Mouse (Mus musculus): ENCODE measurements around the gene Pnldc1.

GRCm38 (mm10) chr17:12937412-12937970 is 27.5 kb upstream of the Pnldc1 start:
- TF ChIP-seq ZNF384 (IDR thresholded peaks at IDR 0.05; ENCODE audit: low read depth, low read length) = no peak
- no peak for TF ChIP-seq ZC3H11A (IDR thresholded peaks at IDR 0.05; ENCODE audit: borderline replicate concordance, low read depth, low read length)
- TF ChIP-seq CHD2 (IDR thresholded peaks at IDR 0.05; ENCODE audit: low read depth, low read length) = no peak
- no peak for TF ChIP-seq MAFK (IDR thresholded peaks at IDR 0.05; ENCODE audit: insufficient read depth, low read depth, low read length)
- TF ChIP-seq HCFC1 (IDR thresholded peaks at IDR 0.05; ENCODE audit: borderline replicate concordance, insufficient read depth, low read length) = no peak

All from ES-E14 (cell line).